Mouse (Mus musculus) CH12.LX (cell line): Measurements from ENCODE around the gene I830077J02Rik. TPM values are rescaled to one million over a fixed set of nuclear protein-coding genes. Genes with fewer than 3 reads are reported as not detected.
A peak's percentile ranks its signal among the peaks of the same experiment; 100 is the strongest.

ENCODE experiments used
- DNase-seq: peaks from one replicate; pipeline ENCODE4 v3.0.0-alpha.2; 2013; ENCODE audit errors: extremely low read depth
- H3K27ac ChIP-seq: 2 replicates; pipeline ENCODE4 v1.5.1; 2012; ENCODE audit warnings: low read depth, mild to moderate bottlenecking, control low read depth, moderate library complexity; ENCODE audit not compliant: insufficient read depth
- H3K27me3 ChIP-seq: replicated peaks from 2 replicates; pipeline ENCODE3; 2012; ENCODE audit warnings: inconsistent platforms
- H3K36me3 ChIP-seq, 2 experiments: replicated peaks in 1 of 2; 2 replicates each; pipeline versions ENCODE3 to v1.6.1; 2012; ENCODE audit warnings: inconsistent platforms in 1 of 2, low read length in 1 of 2, mild to moderate bottlenecking in 1 of 2, mixed read lengths in 1 of 2, moderate library complexity in 1 of 2; ENCODE audit not compliant: control insufficient read depth in 1 of 2, insufficient read depth in 1 of 2
- H3K4me1 ChIP-seq, 2 experiments: 2 replicates each; pipeline ENCODE4 v1.6.1; 2012; ENCODE audit warnings: inconsistent platforms in 1 of 2, moderate library complexity in 1 of 2; ENCODE audit not compliant: insufficient read depth in 2 of 2, control insufficient read depth in 1 of 2
- H3K4me2 ChIP-seq: 2 replicates; pipeline ENCODE4 v1.6.1; 2012; ENCODE audit warnings: low read depth, mild to moderate bottlenecking, control low read depth; ENCODE audit not compliant: poor library complexity, insufficient read depth, severe bottlenecking
- H3K4me3 ChIP-seq, 3 experiments: fragments of 150-350 bp in 1 of 3; sonication (generic) in 1 of 3; replicated peaks in 1 of 3; 2 replicates each; pipeline versions ENCODE3 to v1.5.1; 2011 to 2012; ENCODE audit warnings: low read depth in 2 of 3, low read length in 2 of 3, mild to moderate bottlenecking in 2 of 3, moderate library complexity in 2 of 3, control low read depth in 1 of 3, improper control_type of control experiment in 1 of 3, inconsistent platforms in 1 of 3, mixed read lengths in 1 of 3; ENCODE audit not compliant: poor library complexity in 1 of 3
- H3K79me2 ChIP-seq: replicated peaks from 2 replicates; pipeline ENCODE4 v1.6.1; 2012; ENCODE audit warnings: mild to moderate bottlenecking, moderate library complexity; ENCODE audit not compliant: control insufficient read depth, poor library complexity, insufficient read depth, severe bottlenecking; ENCODE audit errors: extremely low read depth
- H3K9ac ChIP-seq: 2 replicates; pipeline ENCODE4 v1.6.1; 2012; ENCODE audit warnings: low read depth, mild to moderate bottlenecking, control low read depth, moderate library complexity; ENCODE audit not compliant: insufficient read depth
- H3K9me3 ChIP-seq: replicated peaks from 2 replicates; pipeline ENCODE3; 2012; ENCODE audit warnings: low read length, inconsistent platforms, mixed read lengths
- CTCF ChIP-seq, 2 experiments: IDR thresholded peaks in 1 of 2; conservative IDR thresholded peaks in 1 of 2; 2 replicates each; pipeline ENCODE4 v1.5.1; 2011 to 2012; ENCODE audit warnings: low read depth in 2 of 2, low read length in 2 of 2, improper control_type of control experiment in 1 of 2, inconsistent platforms in 1 of 2, mild to moderate bottlenecking in 1 of 2, moderate library complexity in 1 of 2
- JUN ChIP-seq: IDR thresholded peaks from 2 replicates; pipeline ENCODE4 v1.6.1; 2011; ENCODE audit warnings: low read depth, mild to moderate bottlenecking, low read length, improper control_type of control experiment, moderate library complexity; ENCODE audit not compliant: insufficient read depth
- JUND ChIP-seq: conservative IDR thresholded peaks from 2 replicates; pipeline ENCODE4 v1.6.1; 2011; ENCODE audit warnings: low read depth, low read length, improper control_type of control experiment
- POLR2A ChIP-seq: IDR thresholded peaks from 2 replicates; pipeline ENCODE4 v1.6.1; 2011; ENCODE audit warnings: low read depth, mild to moderate bottlenecking, improper control_type of control experiment, low read length
- SMC3 ChIP-seq: IDR thresholded peaks from 2 replicates; pipeline ENCODE4 v1.6.1; 2011; ENCODE audit warnings: low read depth, low read length, improper control_type of control experiment
- UBTF ChIP-seq: IDR thresholded peaks from 2 replicates; pipeline ENCODE4 v1.6.1; 2012; ENCODE audit warnings: low read depth, mild to moderate bottlenecking, inconsistent platforms, low read length, improper control_type of control experiment, moderate library complexity
- USF1 ChIP-seq: IDR thresholded peaks from 2 replicates; pipeline ENCODE4 v1.6.1; 2014; ENCODE audit warnings: low read depth, mild to moderate bottlenecking, inconsistent platforms, low read length, improper control_type of control experiment
- USF2 ChIP-seq: conservative IDR thresholded peaks from 2 replicates; pipeline ENCODE4 v1.6.1; 2011; ENCODE audit warnings: low read depth, low read length, improper control_type of control experiment
- ZMIZ1 ChIP-seq: IDR thresholded peaks from 2 replicates; pipeline ENCODE4 v1.6.1; 2012; ENCODE audit warnings: low read depth, mild to moderate bottlenecking, inconsistent platforms, low read length, improper control_type of control experiment
- ZNF384 ChIP-seq: IDR thresholded peaks from 2 replicates; pipeline ENCODE4 v1.6.1; 2012; ENCODE audit warnings: low read depth, low read length, improper control_type of control experiment, inconsistent platforms
- dilution Hi-C: fragments of 300-500 bp; cut with MboI; formaldehyde crosslinking; loops from 2 replicates; pipeline ENCODE4 v1.14.3; 2020; ENCODE audit warnings: low sequenced_read_pairs; ENCODE audit not compliant: extremely low pct_unique_long_range_greater_than_20kb, extremely low pct_ligation_motif_present
- in situ Hi-C: fragments of 300-500 bp; cut with MboI; formaldehyde crosslinking; loops from 3 replicates; pipeline ENCODE4 v1.14.3; 2019; ENCODE audit warnings: low sequenced_read_pairs, low pct_ligation_motif_present, low pct_unique_long_range_greater_than_20kb, mixed read lengths
- polyA plus RNA-seq: library from polyadenylated mRNA; unstranded; fragments of >175 nt; gene quantifications from 2 replicates; pipeline ENCODE4 v1.2.1, GENCODE M21; 2012; ENCODE audit warnings: low read depth; ENCODE audit not compliant: insufficient read length
- total RNA-seq, 2 experiments: library from RNA; depleted of rRNA; stranded (reverse); fragments of 300-350 nt in 1 of 2; fragments of >200 nt in 1 of 2; gene quantifications; 2 replicates each; pipeline ENCODE4 v1.2.3; 2012 to 2014

I830077J02Rik gene
- total and polyA plus RNA-seq, 3 experiments: 1.3 to 10.2 (median 2.9) TPM

DNA sequence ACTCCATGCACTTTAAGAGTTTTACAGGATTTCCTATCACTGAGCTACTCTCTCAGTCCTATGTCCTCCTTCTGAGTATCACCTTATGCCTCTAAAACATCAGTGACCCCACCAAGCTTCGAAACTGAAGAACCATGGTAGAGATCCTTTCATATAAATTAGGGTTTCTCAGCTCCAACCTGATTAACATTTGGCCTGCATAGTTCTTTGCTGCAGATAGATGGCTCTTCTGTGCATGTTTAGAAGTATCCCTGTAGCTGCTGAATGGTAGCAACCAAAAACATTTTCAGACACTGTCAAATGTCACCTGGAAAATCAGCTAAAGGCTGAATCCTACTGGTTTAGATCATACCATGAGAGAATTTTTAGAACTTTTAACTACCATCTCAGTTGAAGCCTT, 24.8 kb upstream of the I830077J02Rik start:
- DNase-seq: no peak
- Histone ChIP-seq H3K27me3 (no peaks in the 10 kb centered on the region), H3K9me3 (no peaks in the 10 kb centered on the region), H3K4me1 (peaks cover 2 to 43% of the 10 kb centered on the region in 2 experiments; a peak in 3 of 4 replicates)
- in situ Hi-C loops (loop anchor here (5.0 kb wide), 1 partner anchor 55 kb away; no protein-coding TSS in a partner anchor), dilution Hi-C loops (no loop called here)
- TF ChIP-seq USF2 (no peak), CTCF (conservative IDR thresholded peaks at IDR 0.05 in 1 of 2, IDR thresholded peaks at IDR 0.05 in 1 of 2; ENCODE audit: low read depth in 2 of 2, low read length in 2 of 2) (peak in 1 of 2 experiments; percentile 33; a peak in 2 of 4 replicates), SMC3 (0 out of 2 replicates have a peak, but pooled peaks have one; percentile 7), POLR2A (no peak)
- TF ChIP-seq, all 38 proteins: peak for 2
- peak overlapping the region; percentile 96 for H3K4me2 ChIP-seq
- no peak overlapping the region for H3K4me3 ChIP-seq
- H3K79me2 ChIP-seq: peaks cover 59% of the 10 kb centered on the region
- H3K27ac ChIP-seq: no peak overlapping the region
- H3K36me3 ChIP-seq: peaks cover 24 to 68% of the 10 kb centered on the region in 2 experiments
- peak overlapping the region; percentile 92 for H3K9ac ChIP-seq

DNA sequence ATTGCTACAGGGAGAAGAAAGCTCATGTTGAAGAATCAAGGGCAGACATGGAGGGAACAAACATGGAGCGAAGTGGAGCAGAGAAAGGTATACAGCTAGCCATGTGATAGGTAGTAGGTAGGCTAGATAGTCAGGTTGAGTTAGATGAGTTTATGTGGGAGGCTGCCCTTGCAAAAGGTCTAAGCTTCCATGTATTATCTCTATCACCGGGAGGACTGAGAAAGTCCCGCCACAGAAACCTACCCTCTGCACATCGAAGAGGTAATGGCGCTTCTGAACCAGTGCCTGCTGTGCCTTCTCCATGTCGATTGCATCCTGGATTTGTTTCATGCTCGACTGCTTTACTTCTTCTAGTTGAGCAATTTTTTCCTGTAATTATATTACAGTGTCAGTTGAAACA, 18.9 kb upstream of the I830077J02Rik start:
- Histone ChIP-seq H3K4me3 (no peak overlapping the region), H3K27ac (no peak overlapping the region), H3K36me3 (peaks cover 41 to 94% of the 10 kb centered on the region in 2 experiments), H3K27me3 (no peaks in the 10 kb centered on the region), H3K9me3 (no peaks in the 10 kb centered on the region), H3K79me2 (peaks cover 29% of the 10 kb centered on the region), H3K4me1 (peaks cover 0 to 7% of the 10 kb centered on the region in 2 experiments; a peak in 1 of 4 replicates), H3K9ac (no peak overlapping the region), H3K4me2 (no peak overlapping the region)
- dilution Hi-C loops (no loop called here), in situ Hi-C loops (no loop called here)
- DNase-seq: no peak
- no peak for TF ChIP-seq JUND
- no peak for TF ChIP-seq POLR2A
- no peak for TF ChIP-seq USF1
- no peak for TF ChIP-seq USF2
- no peak for TF ChIP-seq JUN
- no peak for TF ChIP-seq UBTF

DNA sequence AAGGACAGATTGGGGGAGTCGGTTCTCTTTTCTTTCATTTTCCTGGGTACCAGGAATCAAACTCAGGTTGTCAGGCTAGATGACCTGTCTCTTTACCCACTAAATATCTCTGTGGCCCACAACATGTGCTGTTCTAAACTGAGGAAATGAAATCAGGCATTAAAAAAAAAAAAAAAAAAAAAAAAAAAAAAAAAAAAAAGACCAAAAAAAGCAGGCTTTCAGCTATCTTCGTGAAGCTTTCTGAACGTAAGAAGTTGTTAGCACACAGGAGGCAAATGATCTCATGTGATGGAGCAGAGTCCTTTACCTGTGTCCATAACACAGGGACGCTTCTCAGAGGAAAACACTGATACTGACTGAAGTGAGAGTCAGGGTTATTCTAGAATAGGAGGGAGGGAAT, 3.6 kb upstream of the I830077J02Rik start:
- Histone ChIP-seq H3K9me3 (no peaks in the 10 kb centered on the region), H3K27ac (no peak overlapping the region), H3K79me2 (no peaks in the 10 kb centered on the region; the same call in 1 of the 2 replicates), H3K36me3 (peaks cover 10 to 23% of the 10 kb centered on the region in 2 experiments), H3K4me2 (no peak overlapping the region), H3K4me1 (peaks cover 2 to 16% of the 10 kb centered on the region in 2 experiments; a peak in 3 of 4 replicates), H3K27me3 (no peaks in the 10 kb centered on the region)
- in situ Hi-C loops (no loop called here), dilution Hi-C loops (no loop called here)
- peak; percentile 50; the same call in 1 of the 2 replicates for TF ChIP-seq ZNF384
- no peak for TF ChIP-seq ZMIZ1
- TF ChIP-seq, all 38 proteins: peak for 1
- no peak overlapping the region for H3K4me3 ChIP-seq
- no peak for DNase-seq
- H3K9ac ChIP-seq: no peak overlapping the region
